Mouse (Mus musculus): ENCODE measurements around the gene Mob1b. TPM values are rescaled to one million over a fixed set of nuclear protein-coding genes. Genes with fewer than 3 reads are reported as not detected.

The Mob1b gene
- total and polyA plus RNA-seq, 3 experiments, result 12.2 to 14.0 TPM; not detected in 1

- no peak for TF ChIP-seq HCFC1 (IDR thresholded peaks at IDR 0.05; ENCODE audit: low read depth, low read length)
- TF ChIP-seq TCF12 (IDR thresholded peaks at IDR 0.05; ENCODE audit: low read depth, low read length), result no peak
- no peak for TF ChIP-seq POLR2AphosphoS5 (IDR thresholded peaks at IDR 0.05; ENCODE audit: borderline replicate concordance, low read depth, low read length)
- TF ChIP-seq ETS1 (IDR thresholded peaks at IDR 0.05; ENCODE audit: low read depth, low read length), result no peak
Observed at GRCm38 (mm10) chr5:88702041-88702440, 18.6 kb upstream of the Mob1b start (continued).

- H3K79me2 ChIP-seq (ENCODE audit: control insufficient read depth, insufficient read depth, low read length, poor library complexity), result no peaks in the 10 kb centered on the region
- H3K4me3 ChIP-seq (ENCODE audit: control insufficient read depth in 1 of 2, insufficient read depth in 1 of 2, low read depth in 2 of 2, low read length in 2 of 2), result no peak overlapping the region
- H3K36me3 ChIP-seq (ENCODE audit: control insufficient read depth in 1 of 2, insufficient read depth in 2 of 2, low read length in 2 of 2), result no peaks in the 10 kb centered on the region; a peak in 1 of 4 replicates
- DNase-seq (ENCODE audit: low read depth, low spot score), result no peak
- H3K9ac ChIP-seq (ENCODE audit: control insufficient read depth, low read depth, low read length, poor library complexity, severe bottlenecking), result no peak overlapping the region
- no peaks in the 10 kb centered on the region for H3K27me3 ChIP-seq (ENCODE audit: control insufficient read depth in 1 of 2, insufficient read depth in 2 of 2, low read length in 2 of 2)
- TF ChIP-seq USF1 (IDR thresholded peaks at IDR 0.05; ENCODE audit: low read depth, low read length) (0 out of 2 replicates have a peak, but pooled peaks have one; percentile 11), CHD2 (IDR thresholded peaks at IDR 0.05; ENCODE audit: low read length) (no peak)
- peaks cover 0 to 3% of the 10 kb centered on the region in 2 experiments; a peak in 1 of 4 replicates for H3K4me1 ChIP-seq (ENCODE audit: control insufficient read depth in 1 of 2, insufficient read depth in 2 of 2, low read length in 2 of 2)
- H3K9me3 ChIP-seq (replicated peaks; ENCODE audit: insufficient read depth, low read length), result no peaks in the 10 kb centered on the region
- H3K27ac ChIP-seq (ENCODE audit: control insufficient read depth, low read depth, low read length), result no peak overlapping the region
Observed at GRCm38 (mm10) chr5:88703551-88703950, 17.1 kb upstream of the Mob1b start.

- H3K27me3 ChIP-seq (ENCODE audit: control insufficient read depth in 1 of 2, insufficient read depth in 2 of 2, low read length in 2 of 2), result no peaks in the 10 kb centered on the region; a peak in 1 of 4 replicates
- no peak overlapping the region for H3K27ac ChIP-seq (ENCODE audit: control insufficient read depth, low read depth, low read length)
- no peak overlapping the region for H3K9ac ChIP-seq (ENCODE audit: control insufficient read depth, low read depth, low read length, poor library complexity, severe bottlenecking)
- no peak for TF ChIP-seq ZC3H11A (IDR thresholded peaks at IDR 0.05; ENCODE audit: low read depth, low read length)
- no peak for TF ChIP-seq TCF12 (IDR thresholded peaks at IDR 0.05; ENCODE audit: low read depth, low read length)
- no peak for TF ChIP-seq MAFK (IDR thresholded peaks at IDR 0.05; ENCODE audit: borderline replicate concordance, low read depth, low read length)
- no peak for TF ChIP-seq ZNF384 (IDR thresholded peaks at IDR 0.05; ENCODE audit: low read depth, low read length)
- TF ChIP-seq MYB (IDR thresholded peaks at IDR 0.05; ENCODE audit: low read depth, low read length), result no peak
- TF ChIP-seq RAD21 (IDR thresholded peaks at IDR 0.05; ENCODE audit: low read depth, low read length), result no peak
- no peak for TF ChIP-seq USF1 (IDR thresholded peaks at IDR 0.05; ENCODE audit: low read depth, low read length)
- TF ChIP-seq ELF1 (IDR thresholded peaks at IDR 0.05; ENCODE audit: low read depth, low read length), result no peak
- TF ChIP-seq EP300 (IDR thresholded peaks at IDR 0.05; ENCODE audit: low read depth in 1 of 2, low read length in 2 of 2), result no peak
- TF ChIP-seq JUND (IDR thresholded peaks at IDR 0.05; ENCODE audit: low read depth, low read length), result no peak
- TF ChIP-seq SIN3A (IDR thresholded peaks at IDR 0.05; ENCODE audit: low read length), result no peak
- no peak for TF ChIP-seq NRF1 (IDR thresholded peaks at IDR 0.05; ENCODE audit: insufficient read depth, low read depth, low read length, poor library complexity, severe bottlenecking)
- TF ChIP-seq MAZ (IDR thresholded peaks at IDR 0.05; ENCODE audit: low read depth, low read length), result no peak
- TF ChIP-seq HCFC1 (IDR thresholded peaks at IDR 0.05; ENCODE audit: low read depth, low read length), result no peak
- no peak for TF ChIP-seq ZMIZ1 (IDR thresholded peaks at IDR 0.05; ENCODE audit: low read depth, low read length)
- TF ChIP-seq UBTF (IDR thresholded peaks at IDR 0.05; ENCODE audit: borderline replicate concordance, insufficient read depth, low read depth, low read length), result no peak
- no peaks in the 10 kb centered on the region for H3K9me3 ChIP-seq (replicated peaks; ENCODE audit: insufficient read depth, low read length)
- H3K79me2 ChIP-seq (ENCODE audit: control insufficient read depth, insufficient read depth, low read length, poor library complexity), result no peaks in the 10 kb centered on the region
- no peak overlapping the region for H3K4me3 ChIP-seq (ENCODE audit: control insufficient read depth in 1 of 2, insufficient read depth in 1 of 2, low read depth in 2 of 2, low read length in 2 of 2)
- H3K36me3 ChIP-seq (ENCODE audit: control insufficient read depth in 1 of 2, insufficient read depth in 2 of 2, low read length in 2 of 2), result no peaks in the 10 kb centered on the region
- H3K4me1 ChIP-seq (ENCODE audit: control insufficient read depth in 1 of 2, insufficient read depth in 2 of 2, low read length in 2 of 2), result no peaks in the 10 kb centered on the region
- DNase-seq (ENCODE audit: low read depth, low spot score), result no peak
Observed at GRCm38 (mm10) chr5:88711128-88711527, 9.5 kb upstream of the Mob1b start.

Data from MEL (cell line).